Mouse (Mus musculus) midbrain, embryonic 10.5 days (tissue): ENCODE data around the gene Blnk. TPM values are rescaled to one million over a fixed set of nuclear protein-coding genes. Genes with fewer than 3 reads are reported as not detected.

Source experiments
- DNase-seq: peaks from one replicate; pipeline ENCODE4 v3.0.0-alpha.2; 2017; ENCODE audit warnings: low spot score
- H3K27ac ChIP-seq: fragments of 300-500 bp; sonication (generic); replicated peaks from 2 replicates; pipeline ENCODE4 v1.5.1; 2016; ENCODE audit warnings: mild to moderate bottlenecking
- H3K27me3 ChIP-seq: fragments of 300-500 bp; sonication (generic); 2 replicates; pipeline ENCODE4 v1.6.1; 2016; ENCODE audit warnings: low read depth, mild to moderate bottlenecking; ENCODE audit not compliant: poor library complexity, severe bottlenecking
- H3K36me3 ChIP-seq: fragments of 300-500 bp; sonication (generic); 2 replicates; pipeline ENCODE4 v1.6.1; 2016; ENCODE audit warnings: mild to moderate bottlenecking, moderate library complexity
- H3K4me1 ChIP-seq: fragments of 300-500 bp; sonication (generic); 2 replicates; pipeline ENCODE4 v1.6.1; 2016
- H3K4me3 ChIP-seq: fragments of 300-500 bp; sonication (generic); 2 replicates; pipeline ENCODE4 v1.5.1; 2016; ENCODE audit warnings: mild to moderate bottlenecking, moderate library complexity
- H3K9me3 ChIP-seq: fragments of 300-500 bp; sonication (generic); replicated peaks from 2 replicates; pipeline ENCODE4 v1.6.1; 2016; ENCODE audit warnings: mild to moderate bottlenecking
- WGBS: fragments of 180-500 bp; shearing (Covaris S2); methylation state at CpG from one replicate; pipeline ENCODE4 v1.1.7; 2016; 5-methylcytosine and 5-hydroxymethylcytosine counted together
- polyA plus RNA-seq: library from polyadenylated mRNA; unstranded; fragments of >200 nt; fragmentation: Nextera tagmentation; extraction: Ambion mirVana; gene quantifications from 2 replicates; pipeline ENCODE4 v1.2.1, GENCODE M21; 2016

Gene Blnk
- polyA plus RNA-seq, result 0.14 and 0.43 TPM in 2 replicates

DNA sequence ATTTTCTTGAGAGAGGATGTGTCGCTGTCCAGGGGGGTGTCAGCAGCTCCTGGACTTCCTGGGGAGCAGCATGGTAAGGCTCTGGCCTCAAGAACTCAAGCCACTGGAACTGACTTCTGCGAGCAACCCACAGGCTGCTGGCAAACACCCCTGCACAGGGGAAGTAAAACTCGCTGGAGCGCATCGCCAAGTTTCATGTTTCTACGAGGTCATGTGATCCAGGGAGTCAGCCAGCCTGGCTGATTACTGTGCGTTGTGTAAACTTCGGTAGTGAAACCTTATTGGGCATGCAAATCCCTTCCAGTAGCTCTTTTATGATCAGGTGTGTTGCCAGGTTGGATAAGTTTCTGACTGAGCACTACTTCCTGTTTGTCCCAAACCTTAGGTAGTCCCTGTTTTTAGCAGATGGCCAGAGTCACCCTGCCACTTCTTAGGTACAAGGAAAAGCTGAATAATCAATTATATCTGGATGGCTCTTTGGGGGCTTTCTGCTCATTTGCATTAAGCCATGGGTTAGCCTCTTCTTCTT lies at the start of gene Blnk:
TSS of gene Blnk (minus strand) at position 479 of the 529 bp plus-strand sequence.
- no peak within 1 kb of the TSS for H3K4me3 ChIP-seq
- H3K36me3 ChIP-seq, result no peaks in the 10 kb centered on the region
- H3K27ac ChIP-seq, result no peak within 1 kb of the TSS
- 79% methylated on average over 8 of the region's 8 CpGs for WGBS
- H3K27me3 ChIP-seq, result no peaks in the 10 kb centered on the region
- DNase-seq, result no peak
- peaks cover 11% of the 10 kb centered on the region for H3K4me1 ChIP-seq
- no peaks in the 10 kb centered on the region for H3K9me3 ChIP-seq

DNA sequence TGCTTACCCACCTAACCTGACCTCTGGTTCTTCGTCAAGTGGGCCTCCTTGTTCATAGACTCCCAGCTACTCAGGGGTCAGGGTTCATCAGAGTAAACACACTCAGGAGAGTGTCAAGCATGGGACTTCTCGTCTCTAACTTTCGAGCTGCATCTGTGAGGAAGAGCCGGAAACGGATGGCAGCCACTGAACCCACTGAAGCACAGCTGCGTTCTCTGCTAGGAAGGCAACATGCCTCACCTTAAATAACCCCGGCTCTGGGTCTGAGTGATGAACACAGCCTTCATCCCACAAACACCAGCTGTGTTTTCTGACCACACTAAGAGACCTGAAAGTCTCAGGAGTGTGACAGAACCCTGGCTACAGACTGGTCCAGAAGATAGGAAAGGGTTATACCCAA lies 44.8 kb upstream of the Blnk start:
- Histone ChIP-seq H3K9me3 (no peaks in the 10 kb centered on the region), H3K27me3 (no peaks in the 10 kb centered on the region), H3K4me3 (no peak overlapping the region), H3K4me1 (no peaks in the 10 kb centered on the region), H3K27ac (no peak overlapping the region), H3K36me3 (no peaks in the 10 kb centered on the region)
- no peak for DNase-seq
- WGBS, result 86% methylated on average over 7 of the region's 7 CpGs

DNA sequence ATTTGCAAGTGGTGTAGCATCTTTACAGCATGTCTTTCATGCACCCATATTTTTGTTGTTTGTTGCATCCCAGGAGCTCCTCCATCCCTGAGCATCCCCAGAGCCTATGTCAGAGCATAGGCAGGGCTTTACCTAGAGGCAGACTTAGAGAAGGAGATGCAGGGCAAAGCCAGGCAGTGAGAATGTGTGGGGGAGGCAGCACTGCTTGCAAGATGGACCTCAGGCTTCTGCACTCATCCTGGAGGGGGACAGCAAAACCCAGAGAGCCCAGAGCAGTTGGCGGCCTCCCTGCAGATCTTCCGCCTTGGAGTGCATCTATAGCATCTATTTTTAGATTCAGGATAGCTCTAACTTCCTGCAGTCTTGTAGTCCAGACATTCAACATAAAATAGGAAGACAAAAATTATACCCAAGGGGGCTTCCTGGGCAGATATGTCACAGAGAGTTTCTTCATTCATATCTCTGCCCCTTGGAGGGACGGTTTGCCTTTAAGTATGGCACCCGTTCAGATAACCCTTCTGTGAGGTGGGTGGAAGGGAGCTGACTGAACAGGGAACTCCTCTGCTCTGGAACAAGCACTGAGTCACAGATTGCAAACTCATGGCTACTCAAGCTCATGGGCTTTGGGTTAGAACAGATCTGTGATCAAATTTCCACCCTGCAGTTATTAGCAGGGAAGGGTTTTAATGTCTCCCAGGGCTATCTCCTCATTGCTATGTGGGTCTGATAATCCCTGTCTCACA lies 41.6 kb upstream of the Blnk start:
- Histone ChIP-seq H3K27ac (no peak overlapping the region), H3K4me1 (no peaks in the 10 kb centered on the region), H3K9me3 (no peaks in the 10 kb centered on the region), H3K27me3 (no peaks in the 10 kb centered on the region), H3K4me3 (no peak overlapping the region), H3K36me3 (no peaks in the 10 kb centered on the region)
- 84% methylated on average over 4 of the region's 4 CpGs for WGBS
- DNase-seq, result no peak

DNA sequence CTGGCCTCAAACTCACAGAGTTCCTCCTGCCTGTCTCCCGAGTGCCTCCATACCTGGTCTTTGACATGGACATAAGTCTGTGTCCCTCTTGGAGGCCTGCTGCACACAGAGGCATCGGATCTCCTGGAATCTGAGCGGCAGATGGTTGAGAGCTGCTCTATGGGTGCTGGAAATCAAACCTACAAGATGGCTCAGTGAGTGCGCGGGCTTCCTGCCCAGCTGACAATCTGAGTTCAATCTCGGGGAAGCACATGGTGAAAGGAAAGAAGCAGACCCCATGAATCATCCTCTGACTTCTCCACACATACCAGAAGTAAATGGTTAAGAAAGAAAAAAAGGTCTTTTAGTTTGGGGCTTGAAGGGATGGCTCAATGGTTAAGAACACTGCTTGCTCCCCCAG lies 37.5 kb upstream of the Blnk start:
- Histone ChIP-seq H3K9me3 (no peaks in the 10 kb centered on the region), H3K27ac (no peak overlapping the region), H3K4me3 (no peak overlapping the region), H3K4me1 (no peaks in the 10 kb centered on the region), H3K27me3 (no peaks in the 10 kb centered on the region), H3K36me3 (no peaks in the 10 kb centered on the region)
- no peak for DNase-seq
- 90% methylated on average over 6 of the region's 6 CpGs for WGBS

DNA sequence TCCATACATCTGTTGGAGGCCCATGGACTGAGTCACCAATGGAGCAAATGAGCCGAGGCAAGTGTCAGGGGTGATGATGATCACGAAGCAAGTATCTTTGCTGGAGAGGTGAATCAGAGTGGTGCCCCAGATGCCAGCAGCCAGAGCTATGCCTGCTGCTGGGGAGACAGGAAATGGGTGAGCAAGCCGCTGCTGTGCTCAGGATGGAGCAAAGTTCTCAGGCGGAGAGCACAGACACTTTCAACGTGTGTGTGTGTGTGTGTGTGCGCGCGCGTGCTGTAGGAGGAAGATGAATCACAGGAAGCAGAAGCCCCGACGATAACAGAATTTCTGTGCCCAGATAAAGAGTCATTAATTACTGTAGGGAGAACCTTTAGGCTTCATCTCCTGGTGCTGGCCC lies 36.7 kb upstream of the Blnk start:
- no peak overlapping the region for H3K4me3 ChIP-seq
- no peaks in the 10 kb centered on the region for H3K4me1 ChIP-seq
- H3K27me3 ChIP-seq, result no peaks in the 10 kb centered on the region
- no peak for DNase-seq
- WGBS, result 90% methylated on average over 11 of the region's 11 CpGs
- H3K36me3 ChIP-seq, result no peaks in the 10 kb centered on the region
- H3K27ac ChIP-seq, result no peak overlapping the region
- no peaks in the 10 kb centered on the region for H3K9me3 ChIP-seq

DNA sequence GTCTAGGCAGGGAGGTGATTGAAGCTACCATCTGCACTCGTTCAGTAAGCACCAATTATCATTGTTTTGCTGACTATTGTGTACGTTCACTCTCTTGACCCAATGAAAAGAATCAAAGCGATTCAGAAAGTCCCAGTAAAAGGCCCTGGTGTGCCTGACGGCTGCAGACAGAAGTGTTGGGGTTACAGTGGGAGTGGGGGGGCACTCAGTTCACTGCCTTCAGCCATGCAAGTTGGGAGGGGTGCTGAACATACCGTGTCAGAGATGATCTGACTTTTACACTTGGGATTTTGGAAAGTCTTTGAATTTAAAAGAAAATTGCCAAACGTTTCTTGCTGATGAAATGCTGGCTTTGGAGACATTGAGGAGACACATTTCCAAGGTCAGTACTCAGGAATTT lies 35.8 kb upstream of the Blnk start:
- Histone ChIP-seq H3K4me1 (no peaks in the 10 kb centered on the region), H3K9me3 (no peaks in the 10 kb centered on the region), H3K27ac (no peak overlapping the region), H3K27me3 (no peaks in the 10 kb centered on the region), H3K36me3 (no peaks in the 10 kb centered on the region), H3K4me3 (no peak overlapping the region)
- no peak for DNase-seq
- WGBS, result 63% methylated on average over 6 of the region's 6 CpGs

DNA sequence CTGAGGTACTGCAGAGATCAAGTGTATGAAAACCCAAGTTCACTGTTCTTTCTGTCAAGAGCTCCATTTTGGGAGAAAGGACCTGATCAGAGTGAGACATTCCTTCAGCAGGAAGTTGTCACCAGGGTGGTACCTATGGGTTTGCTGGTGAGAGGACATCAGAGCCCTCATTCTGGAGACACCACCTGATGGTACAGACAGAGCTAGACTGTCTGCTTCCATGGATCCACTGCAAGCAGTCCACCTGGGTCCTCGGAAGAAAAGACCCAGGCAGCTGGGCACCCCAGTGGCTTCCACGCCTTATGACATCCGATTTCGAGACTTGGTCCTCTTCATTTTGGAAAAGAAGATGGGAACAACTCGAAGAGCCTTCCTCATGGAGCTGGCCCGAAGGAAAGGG lies 34.9 kb upstream of the Blnk start, which contains the start of gene Dntt:
TSS of gene Dntt (plus strand) at position 57 of the 400 bp plus-strand sequence.
- 85% methylated on average over 6 of the region's 6 CpGs for WGBS
- Histone ChIP-seq H3K36me3 (no peaks in the 10 kb centered on the region), H3K27me3 (no peaks in the 10 kb centered on the region), H3K4me1 (no peaks in the 10 kb centered on the region), H3K27ac (no peak within 1 kb of the TSS), H3K4me3 (no peak within 1 kb of the TSS), H3K9me3 (no peaks in the 10 kb centered on the region)
- DNase-seq, result no peak

DNA sequence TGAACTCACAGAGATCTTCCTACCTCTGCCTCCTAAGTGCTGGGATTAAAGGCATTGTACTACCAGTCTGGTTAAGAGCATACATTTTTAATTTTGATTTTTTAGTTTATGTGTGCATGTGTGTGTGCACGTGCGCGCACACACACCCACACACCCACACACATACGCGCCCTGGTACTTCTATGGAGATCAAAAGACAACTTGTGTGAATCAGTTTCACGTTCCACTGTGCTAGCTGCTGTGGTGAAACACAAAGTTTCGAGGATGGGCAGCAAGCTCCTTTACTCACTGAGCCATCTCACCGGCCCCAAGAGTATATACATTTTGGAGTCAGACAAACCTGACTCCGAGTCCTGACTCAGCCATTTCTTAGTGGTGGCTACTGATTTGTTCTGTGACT lies 33.3 kb upstream of the Blnk start:
- 95% methylated on average over 9 of the region's 9 CpGs for WGBS
- no peak for DNase-seq
- Histone ChIP-seq H3K27me3 (no peaks in the 10 kb centered on the region), H3K27ac (no peak overlapping the region), H3K9me3 (no peaks in the 10 kb centered on the region), H3K4me1 (no peaks in the 10 kb centered on the region), H3K36me3 (no peaks in the 10 kb centered on the region), H3K4me3 (no peak overlapping the region)

DNA sequence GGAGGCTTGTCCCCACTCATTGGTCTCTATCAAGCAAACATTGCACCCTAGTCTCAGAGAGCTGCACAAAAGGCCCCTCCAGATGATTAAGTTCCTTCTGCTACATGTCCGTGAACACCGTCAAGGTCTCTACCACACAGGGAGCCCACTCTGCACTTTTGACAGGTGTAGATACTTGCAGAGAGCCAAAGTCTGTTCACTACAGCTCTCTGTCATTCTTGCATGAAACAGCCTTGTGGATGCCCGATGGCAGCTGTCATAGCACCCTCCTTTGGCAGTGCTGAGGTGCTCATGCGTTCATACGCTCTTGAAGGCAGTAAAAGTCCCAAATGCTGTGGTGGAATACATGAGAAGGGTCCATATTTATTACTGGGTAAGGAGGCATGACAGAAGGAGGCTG lies 32.7 kb upstream of the Blnk start:
- 87% methylated on average over 5 of the region's 5 CpGs for WGBS
- Histone ChIP-seq H3K4me1 (no peaks in the 10 kb centered on the region), H3K27me3 (no peaks in the 10 kb centered on the region), H3K4me3 (no peak overlapping the region), H3K36me3 (no peaks in the 10 kb centered on the region), H3K9me3 (no peaks in the 10 kb centered on the region), H3K27ac (no peak overlapping the region)
- no peak for DNase-seq

DNA sequence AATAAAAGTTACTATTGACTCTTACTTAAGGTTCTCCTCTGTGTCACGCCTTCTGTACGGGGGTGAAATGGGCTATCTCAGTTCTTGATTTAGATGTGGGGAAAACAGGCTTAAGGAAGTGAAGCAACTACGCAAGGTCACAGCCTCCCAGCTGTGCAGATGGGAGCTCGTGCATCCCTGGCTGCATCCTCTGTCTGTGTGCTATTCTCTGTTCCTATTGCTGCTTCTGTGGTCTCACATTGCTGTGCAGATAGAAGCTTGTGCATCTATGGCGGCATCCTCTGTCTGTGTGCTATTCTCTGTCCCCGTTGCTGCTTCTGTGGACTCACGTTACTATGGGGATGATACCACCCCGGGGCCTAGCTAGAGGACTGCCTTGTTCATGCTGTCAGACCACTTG lies 32.2 kb upstream of the Blnk start:
- Histone ChIP-seq H3K27me3 (no peaks in the 10 kb centered on the region), H3K4me1 (no peaks in the 10 kb centered on the region), H3K9me3 (no peaks in the 10 kb centered on the region), H3K4me3 (no peak overlapping the region), H3K36me3 (no peaks in the 10 kb centered on the region), H3K27ac (no peak overlapping the region)
- DNase-seq, result no peak
- WGBS, result 89% methylated on average over 8 of the region's 8 CpGs

DNA sequence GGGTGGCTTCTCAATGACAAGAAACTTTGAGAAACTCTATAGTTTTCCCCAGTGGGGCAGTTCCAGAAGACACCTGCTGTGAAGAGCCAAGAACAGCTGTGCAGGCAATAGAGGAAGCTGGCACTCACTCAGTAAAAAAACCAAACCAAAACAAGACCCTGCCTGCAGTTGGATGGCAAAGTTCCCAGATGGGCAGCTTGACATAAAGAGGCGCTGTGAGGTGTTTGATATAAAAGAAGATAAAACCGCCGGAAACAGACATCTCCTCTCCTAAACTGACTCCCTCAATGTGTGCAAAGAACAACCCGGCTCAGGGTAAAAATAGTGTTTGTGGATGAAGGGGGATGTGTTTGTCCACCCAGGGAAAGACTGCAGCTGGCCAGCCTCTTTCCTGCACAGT lies 27.9 kb upstream of the Blnk start:
- no peaks in the 10 kb centered on the region for H3K9me3 ChIP-seq
- no peaks in the 10 kb centered on the region for H3K4me1 ChIP-seq
- H3K36me3 ChIP-seq, result no peaks in the 10 kb centered on the region
- H3K27me3 ChIP-seq, result no peaks in the 10 kb centered on the region
- no peak overlapping the region for H3K4me3 ChIP-seq
- no peak overlapping the region for H3K27ac ChIP-seq
- 94% methylated on average over 4 of the region's 4 CpGs for WGBS
- no peak for DNase-seq

DNA sequence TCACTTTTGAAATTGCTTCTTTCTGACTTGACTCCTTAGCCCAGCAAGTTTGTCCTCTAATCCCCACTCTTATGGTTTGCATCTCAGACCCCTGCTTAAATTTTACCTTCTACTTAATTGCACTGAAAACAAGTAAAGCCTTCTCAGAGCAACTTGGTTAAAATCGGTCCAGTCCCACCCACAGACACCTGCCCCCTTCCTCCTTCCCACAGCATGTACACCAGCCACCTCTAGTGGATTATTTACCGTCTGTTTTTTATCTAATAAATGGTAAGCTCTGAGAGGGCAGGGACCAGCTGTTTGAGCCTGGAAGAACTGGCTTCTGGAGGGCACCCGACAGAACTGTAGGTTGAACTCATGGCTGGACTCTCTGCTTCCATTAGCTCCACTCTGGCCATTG lies 26.2 kb upstream of the Blnk start:
- Histone ChIP-seq H3K9me3 (no peaks in the 10 kb centered on the region), H3K36me3 (no peaks in the 10 kb centered on the region), H3K4me1 (peaks cover 4% of the 10 kb centered on the region), H3K27me3 (no peaks in the 10 kb centered on the region), H3K27ac (no peak overlapping the region), H3K4me3 (no peak overlapping the region)
- WGBS, result 85% methylated on average over 3 of the region's 3 CpGs
- no peak for DNase-seq

DNA sequence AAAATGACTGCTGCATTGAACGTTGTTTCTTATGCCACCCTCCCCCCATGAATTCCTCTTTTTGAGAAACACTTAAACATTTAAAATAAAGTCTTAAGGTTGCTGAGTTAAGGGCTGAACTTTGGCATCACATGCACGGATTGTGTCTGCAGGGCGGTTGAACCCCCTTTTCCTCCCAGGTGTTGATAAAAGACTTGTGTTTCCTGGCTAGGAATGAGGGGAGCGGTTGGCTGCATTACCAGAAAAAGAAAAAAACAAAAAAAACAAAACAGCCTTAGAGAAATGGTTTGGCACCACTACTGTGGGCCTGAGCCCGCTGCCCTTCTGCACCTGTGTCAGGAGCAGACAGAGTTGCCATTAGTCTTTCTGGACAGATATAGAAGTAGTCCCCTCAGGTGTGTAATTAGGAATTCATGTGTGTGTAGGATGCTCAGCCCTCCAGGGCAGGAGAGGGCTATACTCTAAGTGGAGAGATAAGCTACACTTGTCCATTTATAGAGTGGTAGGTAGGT lies 24.9 kb upstream of the Blnk start:
- no peak for DNase-seq
- H3K4me3 ChIP-seq, result no peak overlapping the region
- H3K27ac ChIP-seq, result no peak overlapping the region
- no peaks in the 10 kb centered on the region for H3K9me3 ChIP-seq
- H3K36me3 ChIP-seq, result no peaks in the 10 kb centered on the region
- 89% methylated on average over 5 of the region's 5 CpGs for WGBS
- H3K27me3 ChIP-seq, result 0 out of 2 replicates have a peak, but pooled peaks cover 5% of the 10 kb centered on the region
- peaks cover 4% of the 10 kb centered on the region for H3K4me1 ChIP-seq
